Mouse (Mus musculus) liver, embryonic 15.5 days (tissue): ENCODE measurements at regions not wholly inside any gene's neighbourhood (a gene's known extent, or its start where the extent isn't known, plus 50 kb on each side); places are given as distances from the start of the nearest gene placed in this dataset.

ENCODE experiments used
- ATAC-seq: fragments of 200-750 bp; cut with Nextera tagmentation; 2 replicates; pipeline ENCODE4 v1.8.0; 2017; ENCODE audit warnings: moderate number of reproducible peaks, mild to moderate bottlenecking, moderate library complexity; ENCODE audit not compliant: insufficient read depth
- H3K27ac ChIP-seq: fragments of 300-500 bp; sonication (generic); replicated peaks from 2 replicates; pipeline ENCODE4 v1.5.1; 2015; ENCODE audit warnings: mild to moderate bottlenecking, inconsistent platforms
- H3K27me3 ChIP-seq: fragments of 300-500 bp; sonication (generic); 2 replicates; pipeline ENCODE4 v1.6.1; 2015; ENCODE audit warnings: mild to moderate bottlenecking, inconsistent platforms
- H3K36me3 ChIP-seq: fragments of 300-500 bp; sonication (generic); replicated peaks from 2 replicates; pipeline ENCODE4 v1.6.1; 2015; ENCODE audit warnings: moderate library complexity, mild to moderate bottlenecking, inconsistent platforms
- H3K4me1 ChIP-seq: fragments of 300-500 bp; sonication (generic); replicated peaks from 2 replicates; pipeline ENCODE4 v1.6.1; 2015; ENCODE audit warnings: inconsistent platforms
- H3K4me2 ChIP-seq: fragments of 300-500 bp; sonication (generic); 2 replicates; pipeline ENCODE4 v1.6.1; 2015; ENCODE audit warnings: moderate library complexity, mild to moderate bottlenecking, inconsistent platforms
- H3K4me3 ChIP-seq: fragments of 300-500 bp; sonication (generic); replicated peaks from 2 replicates; pipeline ENCODE4 v1.5.1; 2015; ENCODE audit warnings: mild to moderate bottlenecking, inconsistent platforms
- H3K9ac ChIP-seq: fragments of 300-500 bp; sonication (generic); 2 replicates; pipeline ENCODE4 v1.6.1; 2015; ENCODE audit warnings: moderate library complexity, mild to moderate bottlenecking, inconsistent platforms
- H3K9me3 ChIP-seq: fragments of 300-500 bp; sonication (generic); replicated peaks from 2 replicates; pipeline ENCODE4 v1.6.1; 2016; ENCODE audit warnings: inconsistent platforms
- WGBS: fragments of 180-500 bp; shearing (Covaris S2); methylation state at CpG from one replicate; pipeline ENCODE4 v1.1.7; 2015; ENCODE audit warnings: mixed read lengths; ENCODE audit not compliant: insufficient replicate concordance; 5-methylcytosine and 5-hydroxymethylcytosine counted together

DNA sequence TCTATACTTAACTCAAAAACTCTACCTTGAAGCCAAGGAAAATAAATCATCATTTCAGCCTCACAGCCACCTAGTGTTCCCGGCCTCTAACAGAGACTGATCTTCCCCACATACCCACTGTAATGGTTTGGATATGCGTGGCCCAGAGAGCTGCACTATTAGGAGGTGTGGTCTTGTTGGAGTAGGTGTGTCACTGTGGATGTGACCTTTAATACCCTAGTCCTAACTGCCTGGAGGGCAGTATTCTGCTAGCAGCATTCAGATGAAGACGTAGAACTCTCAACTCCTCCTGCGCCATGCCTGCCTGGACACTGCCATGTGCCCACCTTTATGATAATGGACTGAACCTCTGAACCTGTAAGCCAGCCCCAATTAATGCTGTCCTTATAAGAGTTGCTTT lies 99.0 kb upstream of the Slc44a1 start:
- H3K4me1 ChIP-seq: no peaks in the 10 kb centered on the region
- no peaks in the 10 kb centered on the region for H3K9me3 ChIP-seq
- ATAC-seq: no peak
- no peaks in the 10 kb centered on the region for H3K36me3 ChIP-seq
- no peak overlapping the region for H3K27ac ChIP-seq
- WGBS: 74% methylated on average over 4 of the region's 4 CpGs
- no peak overlapping the region for H3K9ac ChIP-seq
- no peak overlapping the region for H3K4me2 ChIP-seq
- no peak overlapping the region for H3K4me3 ChIP-seq
- H3K27me3 ChIP-seq: no peaks in the 10 kb centered on the region

DNA sequence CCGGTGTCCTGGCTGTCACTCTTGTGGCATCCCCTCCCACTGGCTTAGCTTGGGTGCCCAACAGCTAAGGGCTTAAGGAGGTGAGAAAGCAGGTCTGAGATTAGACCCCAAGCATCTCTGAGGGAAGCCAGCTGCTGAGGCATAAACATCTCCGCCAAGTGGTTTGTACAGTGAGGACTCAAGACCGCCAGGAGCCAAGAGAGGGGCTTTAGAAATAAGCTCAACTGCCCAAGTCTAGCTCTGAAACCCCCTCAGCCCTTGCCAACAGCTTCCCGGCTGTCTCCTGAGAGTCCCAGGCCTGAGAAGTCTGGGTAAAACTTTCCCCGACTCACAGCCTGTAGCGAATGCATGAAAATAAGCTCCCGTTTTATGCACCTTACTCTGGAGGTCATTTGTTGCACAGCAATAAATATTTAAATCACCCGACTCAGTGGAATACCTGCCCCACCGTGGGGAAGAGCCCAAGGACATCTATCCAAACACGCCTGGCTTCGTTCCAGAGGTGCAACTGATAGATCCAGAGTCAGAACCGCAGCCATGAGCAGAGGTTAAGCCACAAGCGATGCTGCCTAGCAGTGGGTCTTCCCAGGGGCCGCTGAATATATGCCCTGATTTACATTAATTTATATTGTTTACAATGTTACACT lies 100.1 kb upstream of the Slc44a1 start:
- 78% methylated on average over 13 of the region's 14 CpGs for WGBS
- no peak for ATAC-seq
- H3K27ac ChIP-seq: no peak overlapping the region

GRCm38 (mm10) chr4:53339125-53340020 lies 100.8 kb upstream of the Slc44a1 start:
- ATAC-seq: no peak
- 46% methylated on average over 12 of the region's 12 CpGs for WGBS

More for the DNA sequence above, 100.1 kb upstream of the Slc44a1 start:
- no peaks in the 10 kb centered on the region for H3K9me3 ChIP-seq
- no peak overlapping the region for H3K9ac ChIP-seq
- no peaks in the 10 kb centered on the region for H3K36me3 ChIP-seq
- H3K4me2 ChIP-seq: no peak overlapping the region
- no peak overlapping the region for H3K4me3 ChIP-seq
- no peaks in the 10 kb centered on the region for H3K4me1 ChIP-seq
- no peaks in the 10 kb centered on the region for H3K27me3 ChIP-seq

GRCm38 (mm10) chr4:53338479-53338878 lies 101.7 kb upstream of the Slc44a1 start:
- Histone ChIP-seq H3K4me1 (no peaks in the 10 kb centered on the region), H3K4me2 (no peak overlapping the region), H3K27me3 (no peaks in the 10 kb centered on the region), H3K9me3 (no peaks in the 10 kb centered on the region), H3K36me3 (no peaks in the 10 kb centered on the region), H3K4me3 (no peak overlapping the region), H3K9ac (no peak overlapping the region), H3K27ac (no peak overlapping the region)
- 64% methylated on average over 4 of the region's 4 CpGs for WGBS
- ATAC-seq: no peak

More at GRCm38 (mm10) chr4:53339125-53340020, 100.8 kb upstream of the Slc44a1 start:
- H3K4me3 ChIP-seq: no peak overlapping the region
- no peaks in the 10 kb centered on the region for H3K4me1 ChIP-seq
- no peak overlapping the region for H3K9ac ChIP-seq
- H3K4me2 ChIP-seq: no peak overlapping the region
- H3K36me3 ChIP-seq: no peaks in the 10 kb centered on the region
- H3K9me3 ChIP-seq: no peaks in the 10 kb centered on the region
- H3K27ac ChIP-seq: no peak overlapping the region
- H3K27me3 ChIP-seq: no peaks in the 10 kb centered on the region

- WGBS: 52% methylated on average over 8 of the region's 8 CpGs
- no peak overlapping the region for H3K27ac ChIP-seq
These were observed 102.4 kb upstream of the Slc44a1 start for GRCm38 (mm10) chr4:53337784-53338183.

GRCm38 (mm10) chr4:53327382-53328165 lies 112.6 kb upstream of the Slc44a1 start:
- Histone ChIP-seq H3K36me3 (no peaks in the 10 kb centered on the region), H3K9me3 (no peaks in the 10 kb centered on the region), H3K27me3 (no peaks in the 10 kb centered on the region), H3K9ac (no peak overlapping the region), H3K27ac (no peak overlapping the region), H3K4me3 (no peak overlapping the region), H3K4me1 (no peaks in the 10 kb centered on the region), H3K4me2 (no peak overlapping the region)
- ATAC-seq: no peak
- 53% methylated on average over 7 of the region's 7 CpGs for WGBS

More at GRCm38 (mm10) chr4:53337784-53338183, 102.4 kb upstream of the Slc44a1 start:
- peak; percentile 49; the same call in 1 of the 2 replicates for ATAC-seq
- Histone ChIP-seq H3K27me3 (no peaks in the 10 kb centered on the region), H3K36me3 (no peaks in the 10 kb centered on the region), H3K9ac (no peak overlapping the region), H3K9me3 (no peaks in the 10 kb centered on the region), H3K4me2 (no peak overlapping the region), H3K4me3 (no peak overlapping the region), H3K4me1 (no peaks in the 10 kb centered on the region)

DNA sequence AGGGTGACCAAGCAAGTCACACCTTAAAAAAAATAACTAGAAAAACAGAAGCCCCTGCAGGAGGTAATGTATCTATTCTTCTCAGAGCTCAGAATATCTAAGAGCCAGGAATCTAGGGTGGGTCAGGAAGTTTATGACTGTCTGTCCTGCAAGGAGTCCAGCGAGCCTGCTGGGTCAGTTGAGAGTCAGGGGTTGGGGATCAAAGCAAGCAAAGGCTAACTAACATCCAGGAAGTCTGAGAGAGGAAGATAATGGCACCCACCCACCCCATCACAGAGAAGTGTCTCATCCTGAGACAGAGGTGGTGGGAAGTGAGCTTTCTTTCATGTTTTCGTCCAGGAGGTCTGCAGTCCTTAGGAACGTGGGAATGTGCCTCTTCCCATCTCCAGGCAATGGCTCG lies 116.4 kb upstream of the Slc44a1 start:
- H3K36me3 ChIP-seq: no peaks in the 10 kb centered on the region
- no peaks in the 10 kb centered on the region for H3K9me3 ChIP-seq
- no peaks in the 10 kb centered on the region for H3K27me3 ChIP-seq
- H3K27ac ChIP-seq: no peak overlapping the region
- peaks cover 13% of the 10 kb centered on the region for H3K4me1 ChIP-seq
- ATAC-seq: no peak
- no peak overlapping the region for H3K4me3 ChIP-seq
- H3K4me2 ChIP-seq: no peak overlapping the region
- H3K9ac ChIP-seq: no peak overlapping the region
- WGBS: 29% methylated on average over 4 of the region's 4 CpGs

DNA sequence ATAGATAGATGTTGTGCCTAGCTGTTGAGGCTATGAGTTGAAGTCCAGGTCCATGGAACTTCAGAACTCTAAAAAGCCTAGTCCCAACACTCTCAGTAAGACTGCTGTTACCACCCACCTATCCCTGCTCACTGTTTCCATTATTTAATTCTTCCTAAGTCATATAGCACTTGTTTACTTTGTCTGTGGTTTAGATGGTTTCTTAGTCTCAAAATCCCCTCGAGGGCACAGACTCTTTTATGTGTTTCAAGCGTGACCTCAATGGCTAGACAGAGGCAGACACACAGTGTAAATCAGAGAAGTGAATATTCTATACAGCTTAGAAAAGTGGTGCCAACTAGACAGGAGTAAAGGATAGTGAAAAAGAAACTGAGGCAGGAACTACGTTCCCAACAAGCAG lies 117.0 kb upstream of the Slc44a1 start:
- H3K4me2 ChIP-seq: no peak overlapping the region
- WGBS: 52% methylated on average over 3 of the region's 3 CpGs
- no peak overlapping the region for H3K4me3 ChIP-seq
- no peak for ATAC-seq
- H3K4me1 ChIP-seq: peaks cover 13% of the 10 kb centered on the region
- H3K9me3 ChIP-seq: no peaks in the 10 kb centered on the region
- H3K27ac ChIP-seq: no peak overlapping the region
- no peaks in the 10 kb centered on the region for H3K27me3 ChIP-seq
- H3K9ac ChIP-seq: no peak overlapping the region
- H3K36me3 ChIP-seq: no peaks in the 10 kb centered on the region

DNA sequence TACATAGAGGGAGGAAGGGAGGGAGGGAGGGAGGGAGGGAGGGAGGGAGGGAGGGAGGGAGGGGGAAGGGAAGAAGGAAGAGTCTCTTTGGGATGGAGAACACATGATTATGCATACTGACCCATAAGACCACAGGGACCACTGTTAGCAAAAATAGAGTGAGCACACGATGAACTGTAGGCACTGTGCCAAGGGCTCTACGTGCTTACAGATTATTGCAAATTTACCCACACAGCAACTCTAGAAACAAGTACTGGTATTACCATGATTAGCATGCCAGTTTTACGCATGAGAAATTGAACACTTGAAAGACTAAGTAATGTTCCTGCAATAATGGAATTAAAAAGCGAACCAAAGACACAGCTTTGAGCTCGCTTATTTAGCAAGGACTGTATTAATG lies 117.7 kb upstream of the Slc44a1 start:
- H3K4me1 ChIP-seq: peaks cover 13% of the 10 kb centered on the region
- H3K9ac ChIP-seq: no peak overlapping the region
- H3K27me3 ChIP-seq: no peaks in the 10 kb centered on the region
- H3K9me3 ChIP-seq: no peaks in the 10 kb centered on the region
- ATAC-seq: no peak
- WGBS: 68% methylated on average over 5 of the region's 5 CpGs
- H3K36me3 ChIP-seq: no peaks in the 10 kb centered on the region
- no peak overlapping the region for H3K27ac ChIP-seq
- no peak overlapping the region for H3K4me2 ChIP-seq
- no peak overlapping the region for H3K4me3 ChIP-seq

GRCm38 (mm10) chr4:53320735-53321449 lies 119.3 kb upstream of the Slc44a1 start:
- Histone ChIP-seq H3K36me3 (no peaks in the 10 kb centered on the region), H3K27me3 (no peaks in the 10 kb centered on the region), H3K4me2 (peak overlapping the region; percentile 31), H3K4me1 (peaks cover 13% of the 10 kb centered on the region), H3K4me3 (no peak overlapping the region), H3K9me3 (no peaks in the 10 kb centered on the region), H3K27ac (no peak overlapping the region; the same call in 1 of the 2 replicates), H3K9ac (no peak overlapping the region)
- WGBS: 45% methylated on average over 6 of the region's 6 CpGs
- peak; percentile 85 for ATAC-seq
